Mouse (Mus musculus): ENCODE results near the gene Efcab12. TPM values are rescaled to one million over a fixed set of nuclear protein-coding genes. Genes with fewer than 3 reads are reported as not detected.
A peak's percentile ranks its signal among the peaks of the same experiment; 100 is the strongest.

Efcab12 gene
- polyA plus RNA-seq, 1 experiment from 2014 or later = 0.27 TPM

DNA sequence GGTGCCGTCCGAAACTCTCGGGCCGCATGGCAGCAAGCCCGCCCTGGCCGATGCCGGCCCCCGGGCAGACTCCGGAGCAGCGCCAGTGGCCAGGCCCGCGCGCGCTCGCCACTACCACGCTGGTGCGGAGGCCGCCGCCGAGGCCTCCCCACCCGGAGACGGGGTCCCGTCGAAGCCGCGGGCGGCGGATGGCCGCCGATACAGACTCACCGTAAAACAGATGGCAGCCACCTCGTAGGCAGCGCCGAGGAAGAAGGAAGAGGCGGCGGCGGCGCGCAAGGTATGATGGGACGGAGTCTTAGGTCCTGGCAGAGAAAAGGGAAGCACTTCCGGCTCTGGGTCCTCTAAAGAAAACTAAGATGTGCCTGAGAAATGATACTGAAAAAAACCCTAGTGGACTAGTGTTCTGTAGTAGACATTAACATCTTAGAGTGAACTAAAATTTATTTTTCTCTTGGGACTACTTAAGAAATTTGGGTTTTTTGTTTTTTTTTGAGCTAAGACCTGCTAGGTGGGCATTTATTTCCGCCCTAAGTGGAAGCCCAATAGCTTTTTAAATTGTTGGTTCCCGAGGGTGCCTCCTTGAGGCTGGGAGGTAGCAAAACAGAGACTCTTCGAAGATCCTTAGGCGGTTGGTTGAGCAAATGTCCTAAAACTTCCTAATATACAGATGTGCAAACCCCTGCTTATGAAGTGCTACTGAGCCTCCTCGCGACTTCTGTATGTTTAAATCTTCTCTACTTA is 29.6 kb downstream of the Efcab12 start, which contains the start of gene Rpl32:
TSS of gene Rpl32 (minus strand) at position 260 of the 744 bp plus-strand sequence.
- ATAC-seq (replicated peaks; ENCODE audit: low FRiP score) (peak; percentile 78), DNase-seq (ENCODE audit: low spot score) (peak; percentile 83)
- peak within 1 kb of the TSS; percentile 92 for H3K4me3 ChIP-seq (ENCODE audit: low read depth, low read length)
- peak within 1 kb of the TSS; percentile 92 for H3K27ac ChIP-seq (ENCODE audit: low read depth, low read length)
- peak within 1 kb of the TSS; percentile 100 for H3K9ac ChIP-seq (ENCODE audit: low read depth, low read length)
- peak within 1 kb of the TSS; percentile 100 for H3K4me2 ChIP-seq
- H3K4me1 ChIP-seq (replicated peaks; ENCODE audit: control insufficient read depth, insufficient read depth, low read length) = peaks cover 13% of the 10 kb centered on the region
- no peaks in the 10 kb centered on the region for H3K27me3 ChIP-seq (replicated peaks; ENCODE audit: control insufficient read depth, insufficient read depth, low read length)
- WGBS = under 1% methylated on average over 47 of the region's 47 CpGs
- H3K9me3 ChIP-seq (ENCODE audit: control insufficient read depth, low read length) = no peaks in the 10 kb centered on the region
- peaks cover 33% of the 10 kb centered on the region for H3K36me3 ChIP-seq (ENCODE audit: control insufficient read depth, insufficient read depth, low read length)

DNA sequence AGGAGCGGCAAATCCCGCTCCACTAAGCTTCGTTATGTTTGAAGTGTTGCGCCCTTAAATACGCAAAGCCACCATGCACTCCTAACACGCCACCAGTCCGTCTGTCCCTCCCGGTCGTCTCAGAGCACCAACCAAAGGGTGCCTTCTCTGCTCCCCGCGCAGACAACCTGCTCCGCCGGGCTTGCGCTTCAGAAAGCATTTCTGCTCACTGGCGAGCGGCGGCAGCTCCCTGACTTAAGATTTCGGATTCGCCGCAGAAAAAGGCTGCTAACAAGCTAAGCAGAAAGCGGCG is 30.1 kb downstream of the Efcab12 start:
- Histone ChIP-seq H3K9me3 (ENCODE audit: control insufficient read depth, low read length) (no peaks in the 10 kb centered on the region), H3K27me3 (replicated peaks; ENCODE audit: control insufficient read depth, insufficient read depth, low read length) (no peaks in the 10 kb centered on the region), H3K4me3 (ENCODE audit: low read depth, low read length) (peak overlapping the region; percentile 92), H3K4me1 (replicated peaks; ENCODE audit: control insufficient read depth, insufficient read depth, low read length) (peaks cover 12% of the 10 kb centered on the region), H3K27ac (ENCODE audit: low read depth, low read length) (peak overlapping the region; percentile 92), H3K9ac (ENCODE audit: low read depth, low read length) (peak overlapping the region; percentile 100), H3K4me2 (peak overlapping the region; percentile 100), H3K36me3 (ENCODE audit: control insufficient read depth, insufficient read depth, low read length) (peaks cover 34% of the 10 kb centered on the region)
- 0% methylated on average over 22 of the region's 22 CpGs for WGBS
- no peak for DNase-seq (ENCODE audit: low spot score)
- no peak for ATAC-seq (replicated peaks; ENCODE audit: low FRiP score)

DNA sequence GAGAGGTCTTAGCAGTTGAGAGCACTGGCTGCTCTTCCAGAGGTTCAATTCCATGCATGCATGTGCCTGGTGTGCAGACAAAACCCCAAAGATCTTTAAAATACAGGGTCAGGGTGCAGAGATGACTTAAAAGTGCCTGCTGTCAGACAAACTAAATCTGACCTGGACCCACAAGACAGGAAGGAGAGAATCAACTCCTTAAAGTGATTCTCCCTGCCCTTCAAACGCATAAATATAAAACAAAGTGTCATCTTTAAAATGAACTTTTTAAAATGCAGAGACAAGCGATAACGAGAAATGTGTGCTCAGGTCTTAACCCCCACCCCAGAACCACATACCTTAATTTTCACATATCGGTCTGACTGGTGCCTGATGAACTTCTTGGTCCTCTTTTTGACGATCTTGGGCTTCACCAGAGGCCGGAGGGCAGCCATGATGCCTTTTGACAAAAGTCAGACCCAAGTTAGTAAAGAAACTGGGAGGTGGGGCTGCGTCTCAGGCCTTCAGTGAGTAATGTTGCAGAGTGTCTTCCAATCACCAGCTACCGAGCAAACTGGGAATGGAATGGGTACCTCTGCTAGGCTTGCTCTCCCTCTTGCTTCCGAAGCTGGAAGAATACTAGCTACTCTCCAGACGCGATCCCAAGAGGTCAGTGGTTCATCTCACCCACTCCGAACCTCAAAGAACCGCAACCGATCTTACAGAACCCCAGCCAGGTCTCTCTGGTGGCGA is 30.6 kb downstream of the Efcab12 start:
- Histone ChIP-seq H3K4me3 (ENCODE audit: low read depth, low read length) (peak overlapping the region; percentile 92), H3K27ac (ENCODE audit: low read depth, low read length) (peak overlapping the region; percentile 92), H3K4me2 (peak overlapping the region; percentile 100), H3K9ac (ENCODE audit: low read depth, low read length) (peak overlapping the region; percentile 100), H3K4me1 (replicated peaks; ENCODE audit: control insufficient read depth, insufficient read depth, low read length) (peaks cover 12% of the 10 kb centered on the region), H3K27me3 (replicated peaks; ENCODE audit: control insufficient read depth, insufficient read depth, low read length) (no peaks in the 10 kb centered on the region), H3K36me3 (ENCODE audit: control insufficient read depth, insufficient read depth, low read length) (peaks cover 34% of the 10 kb centered on the region), H3K9me3 (ENCODE audit: control insufficient read depth, low read length) (no peaks in the 10 kb centered on the region)
- DNase-seq (ENCODE audit: low spot score) = no peak
- ATAC-seq (replicated peaks; ENCODE audit: low FRiP score) = no peak
- WGBS = 2% methylated on average over 15 of the region's 15 CpGs

DNA sequence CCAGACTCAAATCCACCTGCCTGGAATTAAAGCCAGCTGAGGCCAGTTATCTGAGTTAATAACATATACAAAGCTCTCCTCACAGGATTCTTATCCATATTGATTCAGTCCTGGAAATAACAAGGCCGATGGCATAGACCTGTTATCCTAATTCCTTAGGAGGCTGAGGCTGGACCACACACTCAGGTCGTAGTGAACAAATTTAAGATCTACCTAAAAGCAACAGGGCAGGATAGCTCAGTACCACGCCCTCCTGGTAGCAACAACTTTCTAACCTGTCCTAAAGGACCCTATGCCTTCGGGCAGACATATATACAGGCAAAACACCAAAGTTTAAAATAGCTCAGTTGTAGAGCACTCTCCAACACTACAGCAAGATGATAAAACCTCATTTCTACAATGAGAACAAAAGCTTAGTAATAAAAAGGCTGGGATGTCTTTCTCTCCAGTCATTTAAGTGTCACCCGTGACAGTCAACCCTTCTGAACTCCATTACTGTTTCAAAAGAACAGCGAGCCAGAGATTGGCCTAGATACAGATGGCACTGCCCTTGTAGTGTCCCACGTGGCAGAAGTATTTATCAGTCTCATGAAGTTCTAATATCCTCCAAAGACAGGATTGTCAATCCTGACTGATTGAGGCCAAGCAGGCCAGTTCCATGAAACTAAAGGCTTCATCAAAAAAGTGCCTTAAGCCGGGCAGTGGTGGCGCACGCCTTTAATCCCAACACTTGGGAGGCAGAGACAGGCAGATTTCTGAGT is 33.6 kb downstream of the Efcab12 start:
- Histone ChIP-seq H3K4me3 (ENCODE audit: low read depth, low read length) (no peak overlapping the region), H3K4me1 (replicated peaks; ENCODE audit: control insufficient read depth, insufficient read depth, low read length) (peaks cover 12% of the 10 kb centered on the region), H3K27ac (ENCODE audit: low read depth, low read length) (no peak overlapping the region; the same call in 1 of the 2 replicates), H3K27me3 (replicated peaks; ENCODE audit: control insufficient read depth, insufficient read depth, low read length) (no peaks in the 10 kb centered on the region), H3K4me2 (no peak overlapping the region), H3K36me3 (ENCODE audit: control insufficient read depth, insufficient read depth, low read length) (peaks cover 45% of the 10 kb centered on the region), H3K9ac (ENCODE audit: low read depth, low read length) (no peak overlapping the region), H3K9me3 (ENCODE audit: control insufficient read depth, low read length) (no peaks in the 10 kb centered on the region)
- no peak for DNase-seq (ENCODE audit: low spot score)
- WGBS = 59% methylated on average over 10 of the region's 10 CpGs
- no peak for ATAC-seq (replicated peaks; ENCODE audit: low FRiP score)

DNA sequence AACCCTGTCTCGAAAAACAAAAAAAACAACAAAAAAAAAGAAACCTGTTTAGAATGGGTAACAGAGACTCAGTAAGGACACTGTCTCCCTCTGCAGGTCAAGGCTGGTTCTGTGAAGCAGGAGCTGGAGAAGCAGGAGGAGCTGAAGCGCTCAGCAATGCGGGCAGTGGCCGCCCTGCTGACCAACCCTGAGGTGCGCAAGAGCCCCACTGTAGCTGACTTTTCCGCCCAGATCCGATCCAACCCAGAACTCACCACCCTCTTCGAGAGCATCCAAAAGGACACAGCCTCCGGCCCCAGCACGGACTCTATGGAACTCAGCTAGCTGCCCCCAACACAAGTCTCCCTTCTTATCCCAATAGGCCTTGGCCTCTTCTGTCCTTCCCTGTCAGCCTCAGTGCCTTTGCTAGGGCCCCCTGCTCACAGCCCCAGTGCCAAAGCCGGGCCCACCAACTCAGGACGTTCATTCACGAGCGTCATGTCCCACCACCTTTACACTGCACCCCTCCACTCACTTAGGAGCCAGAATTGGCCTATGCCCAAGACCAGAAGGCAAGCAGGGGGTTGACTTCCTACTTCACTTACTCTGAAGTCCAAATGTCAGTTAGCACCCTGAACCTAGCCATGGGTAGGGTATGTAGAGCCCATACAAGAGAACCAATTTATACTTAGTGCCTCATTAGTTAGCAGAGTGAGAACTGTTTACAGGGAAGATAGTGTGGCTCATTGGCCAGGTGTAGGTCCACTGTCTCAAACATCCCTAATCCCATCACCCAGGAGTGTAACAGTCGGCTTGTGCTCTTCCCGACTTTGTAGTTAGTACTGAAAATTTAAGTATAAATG is 34.5 kb downstream of the Efcab12 start:
- peak; percentile 57 for ATAC-seq (replicated peaks; ENCODE audit: low FRiP score)
- H3K27me3 ChIP-seq (replicated peaks; ENCODE audit: control insufficient read depth, insufficient read depth, low read length) = no peaks in the 10 kb centered on the region
- H3K4me2 ChIP-seq = no peak overlapping the region
- no peak overlapping the region for H3K4me3 ChIP-seq (ENCODE audit: low read depth, low read length)
- peaks cover 52% of the 10 kb centered on the region for H3K36me3 ChIP-seq (ENCODE audit: control insufficient read depth, insufficient read depth, low read length)
- 49% methylated on average over 16 of the region's 16 CpGs for WGBS
- no peaks in the 10 kb centered on the region for H3K9me3 ChIP-seq (ENCODE audit: control insufficient read depth, low read length)
- DNase-seq (ENCODE audit: low spot score) = peak; percentile 69
- no peak overlapping the region; the same call in 1 of the 2 replicates for H3K9ac ChIP-seq (ENCODE audit: low read depth, low read length)
- H3K27ac ChIP-seq (ENCODE audit: low read depth, low read length) = no peak overlapping the region
- H3K4me1 ChIP-seq (replicated peaks; ENCODE audit: control insufficient read depth, insufficient read depth, low read length) = peaks cover 12% of the 10 kb centered on the region

DNA sequence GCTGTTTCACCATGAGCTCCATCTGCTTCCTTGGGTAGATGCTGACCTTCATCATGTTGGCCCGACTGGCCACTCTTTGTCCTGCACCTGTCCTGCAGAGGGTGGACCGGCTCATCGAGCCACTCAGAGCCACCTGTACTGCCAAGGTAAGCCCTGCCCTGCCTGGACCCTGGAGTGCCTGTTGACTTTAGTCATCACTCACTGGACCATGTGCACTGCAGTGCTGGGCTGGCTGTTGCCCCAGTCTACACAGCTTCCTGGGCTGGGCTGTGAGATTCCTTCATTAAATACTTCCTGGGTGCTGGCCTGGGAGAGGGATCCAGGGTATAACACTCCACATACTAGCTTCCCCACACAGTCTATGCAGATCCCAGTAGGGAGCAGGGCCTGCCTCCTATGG is 36.4 kb downstream of the Efcab12 start:
- Histone ChIP-seq H3K4me3 (ENCODE audit: low read depth, low read length) (no peak overlapping the region), H3K4me1 (replicated peaks; ENCODE audit: control insufficient read depth, insufficient read depth, low read length) (peaks cover 7% of the 10 kb centered on the region), H3K9me3 (ENCODE audit: control insufficient read depth, low read length) (no peaks in the 10 kb centered on the region), H3K4me2 (no peak overlapping the region), H3K27me3 (replicated peaks; ENCODE audit: control insufficient read depth, insufficient read depth, low read length) (no peaks in the 10 kb centered on the region), H3K27ac (ENCODE audit: low read depth, low read length) (no peak overlapping the region), H3K36me3 (ENCODE audit: control insufficient read depth, insufficient read depth, low read length) (peaks cover 57% of the 10 kb centered on the region), H3K9ac (ENCODE audit: low read depth, low read length) (no peak overlapping the region)
- WGBS = 92% methylated on average over 3 of the region's 3 CpGs
- no peak for ATAC-seq (replicated peaks; ENCODE audit: low FRiP score)
- no peak for DNase-seq (ENCODE audit: low spot score)

DNA sequence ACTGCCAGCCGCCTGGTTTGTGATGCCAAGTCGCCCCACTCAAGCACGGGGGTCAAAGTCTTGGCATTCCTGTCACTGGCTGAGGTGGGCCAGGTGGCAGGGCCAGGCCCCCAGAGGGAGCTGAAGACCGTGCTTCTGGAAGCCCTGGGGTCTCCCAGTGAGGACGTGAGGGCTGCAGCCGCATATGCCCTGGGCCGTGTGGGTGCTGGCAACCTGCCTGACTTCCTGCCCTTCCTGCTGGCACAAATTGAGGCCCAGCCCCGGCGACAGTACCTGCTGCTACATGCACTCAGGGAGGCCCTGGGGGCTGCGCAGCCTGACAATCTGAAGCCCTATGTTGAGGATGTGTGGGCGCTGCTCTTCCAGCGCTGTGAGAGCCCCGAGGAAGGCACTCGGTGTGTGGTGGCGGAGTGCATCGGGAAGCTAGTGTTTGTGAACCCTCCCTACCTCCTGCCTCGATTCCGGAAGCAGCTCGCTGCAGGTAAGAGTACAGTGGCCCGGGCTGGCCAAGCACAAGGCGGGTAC is 45.5 kb downstream of the Efcab12 start:
- no peak for ATAC-seq (replicated peaks; ENCODE audit: low FRiP score)
- no peaks in the 10 kb centered on the region for H3K4me1 ChIP-seq (replicated peaks; ENCODE audit: control insufficient read depth, insufficient read depth, low read length)
- no peak overlapping the region for H3K4me3 ChIP-seq (ENCODE audit: low read depth, low read length)
- no peaks in the 10 kb centered on the region for H3K27me3 ChIP-seq (replicated peaks; ENCODE audit: control insufficient read depth, insufficient read depth, low read length)
- no peak overlapping the region for H3K27ac ChIP-seq (ENCODE audit: low read depth, low read length)
- H3K9me3 ChIP-seq (ENCODE audit: control insufficient read depth, low read length) = no peaks in the 10 kb centered on the region
- H3K4me2 ChIP-seq = no peak overlapping the region
- peaks cover 49% of the 10 kb centered on the region for H3K36me3 ChIP-seq (ENCODE audit: control insufficient read depth, insufficient read depth, low read length)
- WGBS = 91% methylated on average over 21 of the region's 21 CpGs
- H3K9ac ChIP-seq (ENCODE audit: low read depth, low read length) = no peak overlapping the region
- no peak for DNase-seq (ENCODE audit: low spot score)

Measured in liver, embryonic 11.5 days (tissue).